Mouse (Mus musculus) monocyte, adult 2 months (primary cell): ENCODE measurements around the gene Zfp148.
A peak's percentile ranks its signal among the peaks of the same experiment; 100 is the strongest.

Experiments
- DNase-seq, 2 experiments: peaks; one replicate each; pipeline ENCODE4 v3.0.0; 2022; ENCODE audit warnings: low spot score in 2 of 2, low read depth in 1 of 2

Gene Zfp148

GRCm38 (mm10) chr16:33529502-33530454 lies 149.1 kb downstream of the Zfp148 start:
- DNase-seq = peak in 1 of 2 experiments; percentile 6

GRCm38 (mm10) chr16:33531184-33531583 lies 150.5 kb downstream of the Zfp148 start:
- peak in 1 of 2 experiments; percentile 19 for DNase-seq

GRCm38 (mm10) chr16:33536456-33536855 lies 155.8 kb downstream of the Zfp148 start:
- DNase-seq = no peak

GRCm38 (mm10) chr16:33537499-33538225 lies 157.0 kb downstream of the Zfp148 start:
- no peak for DNase-seq

- no peak for DNase-seq
Observed at GRCm38 (mm10) chr16:33544346-33544745, 163.7 kb downstream of the Zfp148 start.

GRCm38 (mm10) chr16:33545530-33545929 lies 164.9 kb downstream of the Zfp148 start:
- no peak for DNase-seq

GRCm38 (mm10) chr16:33553689-33554342 lies 173.2 kb downstream of the Zfp148 start:
- DNase-seq = no peak
